Mouse (Mus musculus) hindbrain, postnatal 0 days (tissue): Measurements from ENCODE around the gene Pex5l. TPM values are rescaled to one million over a fixed set of nuclear protein-coding genes. Genes with fewer than 3 reads are reported as not detected.

Source experiments
- ATAC-seq: fragments of 200-750 bp; cut with Nextera tagmentation; 2 replicates; pipeline ENCODE4 v1.8.0; 2017; ENCODE audit warnings: mild to moderate bottlenecking, moderate TSS enrichment, moderate library complexity
- DNase-seq: peaks from one replicate; pipeline ENCODE4 v3.0.0-alpha.2; 2015; ENCODE audit warnings: low spot score
- H3K27ac ChIP-seq: fragments of 300-500 bp; sonication (generic); 2 replicates; pipeline ENCODE4 v1.5.1; 2014; ENCODE audit warnings: mild to moderate bottlenecking
- H3K27me3 ChIP-seq: fragments of 300-500 bp; sonication (generic); 2 replicates; pipeline ENCODE4 v1.6.1; 2014; ENCODE audit warnings: low read length, mixed read lengths; ENCODE audit not compliant: insufficient read depth
- H3K36me3 ChIP-seq: fragments of 300-500 bp; sonication (generic); 2 replicates; pipeline ENCODE4 v1.6.1; 2014; ENCODE audit warnings: low read length, mixed read lengths; ENCODE audit not compliant: insufficient read depth
- H3K4me1 ChIP-seq: fragments of 300-500 bp; sonication (generic); 2 replicates; pipeline ENCODE4 v1.6.1; 2014; ENCODE audit warnings: antibody characterized with exemption, low read length, mixed read lengths; ENCODE audit not compliant: insufficient read depth
- H3K4me2 ChIP-seq: fragments of 300-500 bp; sonication (generic); 2 replicates; pipeline ENCODE4 v1.6.1; 2014; ENCODE audit warnings: low read depth, mild to moderate bottlenecking, low read length, moderate library complexity, mixed read lengths
- H3K4me3 ChIP-seq: fragments of 300-500 bp; sonication (generic); 2 replicates; pipeline ENCODE4 v1.5.1; 2014; ENCODE audit warnings: low read length
- H3K9ac ChIP-seq: fragments of 300-500 bp; sonication (generic); replicated peaks from 2 replicates; pipeline ENCODE4 v1.6.1; 2014; ENCODE audit warnings: mild to moderate bottlenecking, low read length, moderate library complexity, mixed read lengths
- H3K9me3 ChIP-seq: fragments of 300-500 bp; sonication (generic); 2 replicates; pipeline ENCODE4 v1.6.1; 2016; ENCODE audit warnings: low read length, mixed read lengths
- CTCF ChIP-seq: IDR thresholded peaks from 2 replicates; pipeline ENCODE4 v1.5.1; 2016; ENCODE audit warnings: antibody characterized with exemption, control low read depth, low read depth
- WGBS: fragments of 180-500 bp; shearing (Covaris S2); extraction: QIAGEN DNeasy Blood & Tissue Kit; methylation state at CpG from one replicate; pipeline ENCODE4 v1.1.7; 2014; 5-methylcytosine and 5-hydroxymethylcytosine counted together
- polyA plus RNA-seq: library from polyadenylated mRNA; unstranded; fragments of >200 nt; fragmentation: Nextera tagmentation; extraction: Ambion mirVana; gene quantifications from 2 replicates; pipeline ENCODE4 v1.2.1, GENCODE M21; 2015
- total RNA-seq: library from RNA; depleted of rRNA; stranded (reverse); fragments of >200 nt; gene quantifications from 2 replicates; pipeline ENCODE4 v1.2.3, GENCODE M21; 2014; rRNA removed

The Pex5l gene
- 19.9 and 28.8 TPM in 2 replicates for total RNA-seq
- polyA plus RNA-seq, result 5.1 and 5.5 TPM in 2 replicates

DNA sequence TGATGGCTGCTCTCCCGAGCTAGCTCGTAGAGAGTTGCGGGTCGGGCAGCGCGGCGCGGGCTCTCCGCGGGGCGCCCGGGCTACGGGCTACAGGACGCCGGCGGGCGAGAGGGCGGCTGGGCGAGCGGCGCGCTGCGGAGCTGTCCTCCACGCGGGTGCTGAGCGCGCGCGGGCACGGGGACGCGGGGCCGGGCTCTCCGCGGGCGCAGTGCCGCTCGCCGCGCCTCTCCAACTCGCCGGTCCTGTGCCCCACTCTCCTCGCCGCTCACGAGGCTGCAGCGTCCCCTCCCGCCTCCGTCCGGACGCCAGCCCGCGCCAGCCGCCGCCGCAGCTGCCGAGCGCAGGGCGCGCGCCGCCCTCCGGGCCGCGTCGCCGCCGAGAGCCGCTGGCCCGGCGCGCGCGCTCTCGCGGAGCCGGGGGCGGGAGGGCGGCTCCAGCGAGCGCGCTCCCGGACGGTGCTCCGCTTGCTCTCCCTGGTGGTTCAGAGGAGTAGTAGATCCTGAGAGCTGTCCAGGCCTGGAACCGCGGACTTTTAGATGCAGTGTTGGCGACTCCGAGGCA lies at the start of gene Pex5l:
Gene Pex5l, minus strand, starts transcription at position 347 of the 561 bp plus-strand sequence.
- Histone ChIP-seq H3K9me3 (no peaks in the 10 kb centered on the region), H3K27me3 (0 out of 2 replicates have a peak, but pooled peaks cover 5% of the 10 kb centered on the region), H3K36me3 (no peaks in the 10 kb centered on the region), H3K4me1 (no peaks in the 10 kb centered on the region), H3K27ac (peak within 1 kb of the TSS; percentile 60; the same call in 1 of the 2 replicates), H3K4me2 (peak within 1 kb of the TSS; percentile 71), H3K4me3 (peak within 1 kb of the TSS; percentile 70), H3K9ac (peak within 1 kb of the TSS; percentile 57)
- DNase-seq (peak; percentile 94), ATAC-seq (peak; percentile 95)
- WGBS, result under 1% methylated on average over 72 of the region's 88 CpGs
- peak; percentile 67 for TF ChIP-seq CTCF

DNA sequence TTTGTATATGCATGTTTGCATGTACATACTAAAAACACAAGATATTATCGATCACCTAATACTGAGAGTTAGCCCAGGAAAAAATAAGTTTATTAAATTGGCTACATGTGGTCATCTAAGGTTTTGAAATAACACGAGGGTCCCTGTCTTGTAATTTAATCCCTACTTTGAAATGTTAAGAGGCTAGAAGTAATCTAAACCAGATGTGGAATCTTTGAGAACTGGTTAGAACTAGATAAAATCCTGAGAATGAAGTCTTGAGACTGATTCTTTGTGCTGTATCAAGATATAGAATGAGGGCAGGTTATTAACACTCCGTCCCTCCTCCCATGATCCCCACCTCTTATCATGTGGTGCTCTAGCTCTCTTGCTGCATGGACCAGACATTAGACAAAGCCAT lies 22.1 kb upstream of the Pex5l start:
- DNase-seq, result no peak
- 77% methylated on average over 3 of the region's 3 CpGs for WGBS
- no peaks in the 10 kb centered on the region for H3K4me1 ChIP-seq

DNA sequence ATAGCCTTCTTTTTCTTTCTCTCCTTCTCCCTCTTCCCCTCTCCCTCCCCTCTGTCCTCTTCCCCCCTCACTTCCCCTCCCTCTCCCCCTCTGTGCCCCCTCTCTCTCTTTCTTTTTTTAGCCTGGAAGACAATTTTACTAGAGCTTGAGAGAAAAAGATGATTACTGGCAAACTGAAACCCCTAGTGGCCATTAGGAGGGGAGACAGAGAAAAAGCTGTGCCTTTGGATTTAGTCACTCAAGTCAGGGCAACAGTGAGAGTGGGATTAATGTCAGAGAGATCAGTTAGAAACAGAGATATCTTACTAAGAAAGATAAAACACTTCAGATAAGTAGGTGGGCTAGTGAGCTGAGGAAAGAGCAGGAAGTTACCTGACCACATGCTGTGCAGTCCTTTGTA lies 20.8 kb upstream of the Pex5l start:
- DNase-seq, result peak; percentile 20

More for the DNA sequence above, 22.1 kb upstream of the Pex5l start:
- Histone ChIP-seq H3K9ac (no peak overlapping the region), H3K4me2 (no peak overlapping the region), H3K36me3 (no peaks in the 10 kb centered on the region), H3K27me3 (no peaks in the 10 kb centered on the region), H3K4me3 (no peak overlapping the region), H3K9me3 (no peaks in the 10 kb centered on the region), H3K27ac (no peak overlapping the region)
- ATAC-seq, result no peak
- TF ChIP-seq CTCF, result no peak

DNA sequence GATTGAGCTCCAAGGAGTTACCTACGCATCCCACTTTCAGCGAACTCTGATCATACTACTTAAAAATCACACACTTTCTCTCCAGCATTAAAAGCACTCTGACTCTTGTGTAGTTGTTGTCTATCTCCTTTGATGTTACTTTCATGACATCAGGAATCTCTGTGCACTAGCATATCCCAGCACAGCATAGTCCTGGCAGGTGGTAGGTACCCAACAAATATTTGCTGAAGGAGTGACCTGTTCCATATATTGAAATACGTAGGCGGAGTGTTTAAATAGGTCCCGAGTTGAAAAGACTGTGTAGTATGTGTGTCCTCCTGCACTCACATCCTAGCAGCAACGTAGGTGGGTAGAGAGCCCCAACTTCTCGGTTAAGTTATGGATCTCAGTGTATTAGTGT lies 545 bp upstream of the Pex5l start:
- no peak for TF ChIP-seq CTCF
- H3K4me2 ChIP-seq, result peak overlapping the region; percentile 71
- no peaks in the 10 kb centered on the region for H3K4me1 ChIP-seq
- no peak overlapping the region for H3K9ac ChIP-seq
- no peak for DNase-seq
- WGBS, result 76% methylated on average over 7 of the region's 7 CpGs
- H3K9me3 ChIP-seq, result no peaks in the 10 kb centered on the region
- H3K27me3 ChIP-seq, result 0 out of 2 replicates have a peak, but pooled peaks cover 5% of the 10 kb centered on the region
- H3K27ac ChIP-seq, result no peak overlapping the region
- no peak for ATAC-seq
- H3K36me3 ChIP-seq, result no peaks in the 10 kb centered on the region
- peak overlapping the region; percentile 70 for H3K4me3 ChIP-seq

More for the DNA sequence above, 20.8 kb upstream of the Pex5l start:
- H3K27me3 ChIP-seq, result no peaks in the 10 kb centered on the region
- H3K4me2 ChIP-seq, result no peak overlapping the region
- no peak overlapping the region for H3K4me3 ChIP-seq
- no peak overlapping the region for H3K9ac ChIP-seq
- no peaks in the 10 kb centered on the region for H3K4me1 ChIP-seq
- TF ChIP-seq CTCF, result peak; percentile 36; the same call in 1 of the 2 replicates
- H3K27ac ChIP-seq, result no peak overlapping the region
- H3K36me3 ChIP-seq, result no peaks in the 10 kb centered on the region
- ATAC-seq, result no peak
- no peaks in the 10 kb centered on the region for H3K9me3 ChIP-seq

DNA sequence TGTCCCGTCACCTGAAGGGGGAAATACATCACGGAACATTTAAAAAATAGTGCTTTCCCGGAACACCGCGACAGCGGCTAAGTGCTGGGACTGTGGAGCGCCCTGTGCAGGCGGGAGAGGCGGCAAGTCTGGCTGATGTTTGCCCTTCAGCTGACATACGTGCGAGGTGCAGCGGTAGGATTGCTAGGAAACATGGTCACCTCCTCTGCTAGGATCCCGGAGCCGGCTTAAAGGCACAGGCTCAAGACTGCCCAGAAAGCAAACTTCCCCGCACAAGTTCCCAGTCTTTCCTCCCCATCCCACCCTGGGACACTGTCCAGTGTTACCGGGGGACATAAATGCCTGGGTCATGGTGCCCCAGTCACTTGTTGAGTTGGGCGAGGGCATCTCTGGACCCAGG lies 649 bp downstream of the Pex5l start:
- Histone ChIP-seq H3K9ac (peak overlapping the region; percentile 57), H3K27ac (no peak overlapping the region), H3K36me3 (no peaks in the 10 kb centered on the region), H3K4me3 (peak overlapping the region; percentile 70), H3K4me2 (peak overlapping the region; percentile 71), H3K27me3 (0 out of 2 replicates have a peak, but pooled peaks cover 5% of the 10 kb centered on the region), H3K9me3 (no peaks in the 10 kb centered on the region), H3K4me1 (no peaks in the 10 kb centered on the region)
- DNase-seq (peak; percentile 12), ATAC-seq (peak; percentile 53)
- 1% methylated on average over 17 of the region's 17 CpGs for WGBS
- TF ChIP-seq CTCF, result no peak

DNA sequence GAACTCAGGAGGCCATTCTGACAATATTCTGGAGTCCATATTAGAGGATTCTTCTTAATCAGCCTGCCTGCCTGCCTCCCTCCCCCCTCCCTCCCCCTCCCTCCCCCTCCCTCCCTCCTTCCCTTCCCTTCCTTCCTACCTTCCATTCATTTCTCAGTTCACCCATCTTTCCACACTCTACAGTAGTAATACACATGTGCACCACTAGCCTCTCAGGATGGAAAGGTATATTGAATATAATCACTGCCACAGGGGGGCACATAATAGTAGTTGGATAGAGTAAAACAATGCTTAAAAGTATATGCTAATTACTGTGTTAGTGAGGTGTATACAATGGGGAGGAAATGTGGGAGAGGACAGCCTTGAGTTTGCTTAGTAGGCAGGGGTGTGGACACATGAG lies 13.1 kb downstream of the Pex5l start:
- DNase-seq (no peak), ATAC-seq (no peak)
- H3K36me3 ChIP-seq, result no peaks in the 10 kb centered on the region
- no peak overlapping the region for H3K4me3 ChIP-seq
- H3K27me3 ChIP-seq, result no peaks in the 10 kb centered on the region
- H3K4me1 ChIP-seq, result no peaks in the 10 kb centered on the region
- no peaks in the 10 kb centered on the region for H3K9me3 ChIP-seq
- no peak overlapping the region for H3K27ac ChIP-seq
- no peak for TF ChIP-seq CTCF
- H3K4me2 ChIP-seq, result no peak overlapping the region
- no peak overlapping the region for H3K9ac ChIP-seq

DNA sequence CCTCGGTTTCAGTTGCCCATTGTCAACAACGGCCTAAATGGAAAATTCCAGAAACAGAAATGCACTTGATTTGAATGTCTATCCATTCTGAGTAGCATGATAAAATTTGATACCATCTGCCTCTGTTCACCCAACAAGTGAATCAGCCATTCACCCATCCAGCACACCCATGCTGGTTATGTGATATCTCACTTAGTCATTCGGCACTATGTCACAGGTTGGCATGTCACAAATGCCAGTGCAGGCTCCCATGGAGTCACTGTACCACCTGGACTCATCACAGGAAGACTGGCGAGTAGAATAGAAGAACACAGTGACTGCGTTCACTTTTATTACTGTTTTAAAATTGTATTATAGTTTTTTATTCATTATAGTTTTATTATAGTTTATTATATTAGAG lies 18.3 kb downstream of the Pex5l start:
- 87% methylated on average over 5 of the region's 5 CpGs for WGBS
- Histone ChIP-seq H3K9ac (no peak overlapping the region), H3K36me3 (no peaks in the 10 kb centered on the region), H3K4me1 (no peaks in the 10 kb centered on the region), H3K9me3 (no peaks in the 10 kb centered on the region), H3K27ac (no peak overlapping the region), H3K4me3 (no peak overlapping the region), H3K4me2 (no peak overlapping the region), H3K27me3 (no peaks in the 10 kb centered on the region)
- TF ChIP-seq CTCF, result no peak
- no peak for ATAC-seq
- no peak for DNase-seq
